8 mouse cellular contexts compared by ENCODE assay signal in genomic region chr13:41015829-41016634, GRCm38 (mm10). TPM values are rescaled to one million over a fixed set of nuclear protein-coding genes. Genes with fewer than 3 reads are reported as not detected.
DNase-seq lines count a peak whose midpoint lies in the region; ATAC-seq and TF ChIP-seq lines count a peak whose summit lies in the region.

Gene Tmem14c (plus strand): TSS chr13:41016292.

- peak; percentile 82 for TF ChIP-seq POLR2A in testis, adult 2 months (IDR thresholded peaks at IDR 0.05; ENCODE audit: control insufficient read depth, low read depth, low read length)

- no peaks in the 10 kb centered on the region for H3K9me3 ChIP-seq in E14TG2a.4 (ENCODE audit: low read length)
- no peaks in the 10 kb centered on the region for H3K9me3 ChIP-seq in forebrain, embryonic 12.5 days
- no peaks in the 10 kb centered on the region for H3K9me3 ChIP-seq in heart, postnatal 0 days (replicated peaks; ENCODE audit: control insufficient read depth, low read length)
- H3K9me3 ChIP-seq in liver, embryonic 16.5 days (replicated peaks; ENCODE audit: control insufficient read depth, low read length), result no peaks in the 10 kb centered on the region
- no peaks in the 10 kb centered on the region for H3K9me3 ChIP-seq in neural tube, embryonic 13.5 days

- peaks cover 85% of the 10 kb centered on the region for H3K36me3 ChIP-seq in E14TG2a.4 (ENCODE audit: insufficient read depth, low read length)
- H3K36me3 ChIP-seq in forebrain, embryonic 12.5 days (replicated peaks), result peaks cover 57% of the 10 kb centered on the region
- H3K36me3 ChIP-seq in heart, postnatal 0 days (replicated peaks; ENCODE audit: control insufficient read depth, insufficient read depth, low read length), result peaks cover 51% of the 10 kb centered on the region
- peaks cover 32% of the 10 kb centered on the region for H3K36me3 ChIP-seq in liver, embryonic 16.5 days (ENCODE audit: control insufficient read depth, insufficient read depth)
- peaks cover 65% of the 10 kb centered on the region for H3K36me3 ChIP-seq in neural tube, embryonic 13.5 days
- peaks cover 2% of the 10 kb centered on the region; the same call in 1 of the 2 replicates for H3K36me3 ChIP-seq in testis, adult 2 months (ENCODE audit: control insufficient read depth, insufficient read depth, low read length)

- TF ChIP-seq EP300 in heart, postnatal 0 days (IDR thresholded peaks at IDR 0.05; ENCODE audit: low read depth), result peak; percentile 50; the same call in 1 of the 2 replicates

- H3K4me1 ChIP-seq in E14TG2a.4 (replicated peaks; ENCODE audit: low read depth, low read length), result peaks cover 50% of the 10 kb centered on the region
- H3K4me1 ChIP-seq in forebrain, embryonic 12.5 days, result peaks cover 13% of the 10 kb centered on the region
- peaks cover 8% of the 10 kb centered on the region; the same call in 1 of the 2 replicates for H3K4me1 ChIP-seq in heart, postnatal 0 days (ENCODE audit: control insufficient read depth, insufficient read depth)
- peaks cover 48% of the 10 kb centered on the region for H3K4me1 ChIP-seq in liver, embryonic 16.5 days (ENCODE audit: control insufficient read depth, low read depth, low read length)
- H3K4me1 ChIP-seq in neural tube, embryonic 13.5 days (replicated peaks), result peaks cover 25% of the 10 kb centered on the region
- peaks cover 12% of the 10 kb centered on the region for H3K4me1 ChIP-seq in testis, adult 2 months (ENCODE audit: control insufficient read depth, insufficient read depth, low read length)

- peak within 1 kb of the TSS; percentile 77 for H3K27ac ChIP-seq in forebrain, embryonic 12.5 days
- H3K27ac ChIP-seq in heart, postnatal 0 days (ENCODE audit: low read depth), result peak within 1 kb of the TSS; percentile 91
- peak within 1 kb of the TSS; percentile 94 for H3K27ac ChIP-seq in liver, embryonic 16.5 days (ENCODE audit: low read length)
- H3K27ac ChIP-seq in neural tube, embryonic 13.5 days (replicated peaks), result peak within 1 kb of the TSS; percentile 85
- peak within 1 kb of the TSS; percentile 87 for H3K27ac ChIP-seq in testis, adult 2 months (ENCODE audit: control insufficient read depth, insufficient read depth, low read depth, low read length)

- peak; percentile 99 for ATAC-seq in forebrain, embryonic 12.5 days (ENCODE audit: low FRiP score)
- peak; percentile 99 for ATAC-seq in heart, postnatal 0 days (ENCODE audit: insufficient read depth, low read depth)
- peak; percentile 84 for ATAC-seq in liver, embryonic 16.5 days (ENCODE audit: low read depth)
- ATAC-seq in neural tube, embryonic 13.5 days (ENCODE audit: low read depth), result peak; percentile 99

- no peaks in the 10 kb centered on the region for H3K27me3 ChIP-seq in E14TG2a.4 (ENCODE audit: insufficient read depth, low read length)
- H3K27me3 ChIP-seq in forebrain, embryonic 12.5 days, result no peaks in the 10 kb centered on the region
- H3K27me3 ChIP-seq in heart, postnatal 0 days (ENCODE audit: control insufficient read depth, insufficient read depth, low read length), result no peaks in the 10 kb centered on the region
- no peaks in the 10 kb centered on the region for H3K27me3 ChIP-seq in liver, embryonic 16.5 days (ENCODE audit: control insufficient read depth, insufficient read depth, low read depth, low read length)
- H3K27me3 ChIP-seq in neural tube, embryonic 13.5 days, result no peaks in the 10 kb centered on the region
- H3K27me3 ChIP-seq in testis, adult 2 months (ENCODE audit: control insufficient read depth, insufficient read depth, low read length), result no peaks in the 10 kb centered on the region

- peak; percentile 93 for DNase-seq in c-Kit-positive CD71-positive TER-119-positive erythroid progenitor cells, embryonic 14.5 days (ENCODE audit: low spot score)
- DNase-seq in heart, postnatal 0 days (ENCODE audit: low spot score), result peak; percentile 96
- DNase-seq in kidney, postnatal 4 days, result peak; percentile 97 to 98

- peak within 1 kb of the TSS; percentile 87 for H3K4me3 ChIP-seq in E14TG2a.4 (replicated peaks; ENCODE audit: low read length)
- H3K4me3 ChIP-seq in forebrain, embryonic 12.5 days (replicated peaks), result peak within 1 kb of the TSS; percentile 68
- H3K4me3 ChIP-seq in heart, postnatal 0 days (ENCODE audit: low read depth, low read length), result peak within 1 kb of the TSS; percentile 60
- H3K4me3 ChIP-seq in liver, embryonic 16.5 days (ENCODE audit: low read depth, low read length), result peak within 1 kb of the TSS; percentile 78
- peak within 1 kb of the TSS; percentile 57 for H3K4me3 ChIP-seq in neural tube, embryonic 13.5 days
- H3K4me3 ChIP-seq in testis, adult 2 months (ENCODE audit: control insufficient read depth, low read depth, low read length), result peak within 1 kb of the TSS; percentile 94

- under 1% methylated on average over 43 of the region's 43 CpGs for WGBS in forebrain, embryonic 12.5 days
- under 1% methylated on average over 43 of the region's 43 CpGs for WGBS in heart, postnatal 0 days
- WGBS in liver, embryonic 16.5 days (ENCODE audit: insufficient replicate concordance), result under 1% methylated on average over 43 of the region's 43 CpGs
- WGBS in neural tube, embryonic 13.5 days, result under 1% methylated on average over 43 of the region's 43 CpGs

- peak within 1 kb of the TSS; percentile 77 for H3K4me2 ChIP-seq in forebrain, embryonic 12.5 days
- peak within 1 kb of the TSS; percentile 69 for H3K4me2 ChIP-seq in heart, postnatal 0 days (ENCODE audit: low read depth, low read length)
- H3K4me2 ChIP-seq in liver, embryonic 16.5 days (ENCODE audit: low read depth, low read length), result peak within 1 kb of the TSS; percentile 85
- H3K4me2 ChIP-seq in neural tube, embryonic 13.5 days, result peak within 1 kb of the TSS; percentile 70

- H3K9ac ChIP-seq in forebrain, embryonic 12.5 days, result peak within 1 kb of the TSS; percentile 74
- peak within 1 kb of the TSS; percentile 60 for H3K9ac ChIP-seq in heart, postnatal 0 days (replicated peaks; ENCODE audit: low read depth, low read length)
- H3K9ac ChIP-seq in liver, embryonic 16.5 days (ENCODE audit: low read depth, low read length), result peak within 1 kb of the TSS; percentile 86
- peak within 1 kb of the TSS; percentile 73 for H3K9ac ChIP-seq in neural tube, embryonic 13.5 days

- TF ChIP-seq CTCF in E14TG2a.4 (conservative IDR thresholded peaks at IDR 0.05; ENCODE audit: low read length), result no peak
- no peak for TF ChIP-seq CTCF in heart, postnatal 0 days (IDR thresholded peaks at IDR 0.05; ENCODE audit: low read depth)
- no peak for TF ChIP-seq CTCF in testis, adult 2 months (IDR thresholded peaks at IDR 0.05; ENCODE audit: control insufficient read depth, insufficient read depth, insufficient replicate concordance, low read depth, low read length)

RNA-seq across cellular contexts. Expression of gene Tmem14c, which starts in this region (rescaled TPM):
- polyA plus RNA-seq in forebrain, embryonic 12.5 days (2016; fragmentation: Nextera tagmentation; extraction: Ambion mirVana), result 133 and 143 TPM in 2 replicates
- 116 and 142 TPM in 2 replicates for total RNA-seq in heart, postnatal 0 days (2014; rRNA removed; ENCODE audit: low replicate concordance)
- polyA plus RNA-seq in heart, postnatal 0 days (2015; fragmentation: Nextera tagmentation; extraction: Ambion mirVana), result 282 and 290 TPM in 2 replicates
- 569 and 646 TPM in 2 replicates for polyA plus RNA-seq in liver, embryonic 16.5 days (2015; fragmentation: Nextera tagmentation; extraction: Ambion mirVana)
- 147 TPM in 2 replicates for polyA plus RNA-seq in neural tube, embryonic 13.5 days (2015; fragmentation: Nextera tagmentation; extraction: Ambion mirVana)
- polyA plus RNA-seq in testis, adult 2 months (2012; rRNA removed), result 19.0 and 19.1 TPM in 2 replicates

Comparison
In these comparisons a context has a peak if more than half of its experiments do, and no peak if none do; other contexts are left out.
1. Peak in every context shown above with its lines: DNase-seq, ATAC-seq, H3K4me3 ChIP-seq and H3K27ac ChIP-seq.